Comparison of ENCODE assay signal across 9 mouse cellular contexts in genomic region chr13:100588646-100589045, GRCm38 (mm10). TPM values are rescaled to one million over a fixed set of nuclear protein-coding genes. Genes with fewer than 3 reads are reported as not detected.
DNase-seq lines count a peak whose midpoint lies in the region; ATAC-seq and TF ChIP-seq lines count a peak whose summit lies in the region.
"Had no signal": no experiment of that assay in that cellular context is flagged by ENCODE, and none has a peak within 500 bp of the region (broad histone marks: within the 10 kb centered on the region; RNA-seq: fewer than 3 reads in every experiment).

No protein-coding gene starts in this region.

- peak; percentile 46 for DNase-seq in forebrain, embryonic 11.5 days (ENCODE audit: low spot score)
- no peak for DNase-seq in lung, postnatal 0 days (ENCODE audit: low spot score)
- DNase-seq in lung, postnatal 25 days (ENCODE audit: low spot score): no peak
- no peak for DNase-seq in thymus, postnatal 10 days (ENCODE audit: low spot score in 2 of 2)
- DNase-seq in right cerebral cortex, adult 18-20 months: no peak
- DNase-seq: adrenal gland, postnatal 10 days had no signal

- H3K36me3 ChIP-seq in forebrain, embryonic 11.5 days (ENCODE audit: control insufficient read depth, insufficient read depth, low read length): no peaks in the 10 kb centered on the region
- no peaks in the 10 kb centered on the region for H3K36me3 ChIP-seq in forebrain, embryonic 13.5 days (ENCODE audit: poor library complexity, severe bottlenecking)
- no peaks in the 10 kb centered on the region for H3K36me3 ChIP-seq in lung, postnatal 0 days (ENCODE audit: insufficient read depth, low read length)
- H3K36me3 ChIP-seq in intestine, embryonic 16.5 days (ENCODE audit: control insufficient read depth, insufficient read depth, low read length): no peaks in the 10 kb centered on the region

- H3K27me3 ChIP-seq in forebrain, embryonic 11.5 days (ENCODE audit: control insufficient read depth, insufficient read depth, low read length): no peaks in the 10 kb centered on the region
- H3K27me3 ChIP-seq in forebrain, embryonic 13.5 days: no peaks in the 10 kb centered on the region
- H3K27me3 ChIP-seq in lung, postnatal 0 days (replicated peaks; ENCODE audit: insufficient read depth, low read length): no peaks in the 10 kb centered on the region
- no peaks in the 10 kb centered on the region for H3K27me3 ChIP-seq in intestine, embryonic 16.5 days (replicated peaks; ENCODE audit: control insufficient read depth, insufficient read depth, low read length)

- WGBS in forebrain, embryonic 11.5 days: 85% methylated on average over 11 of the region's 12 CpGs
- WGBS in forebrain, embryonic 13.5 days: 86% methylated on average over 12 of the region's 12 CpGs
- WGBS in lung, postnatal 0 days: 85% methylated on average over 11 of the region's 12 CpGs
- 84% methylated on average over 11 of the region's 12 CpGs for WGBS in intestine, embryonic 16.5 days
- WGBS in olfactory bulb, adult 2 months: 78% methylated on average over 12 of the region's 12 CpGs

- no peak overlapping the region for H3K27ac ChIP-seq in forebrain, embryonic 11.5 days (ENCODE audit: low read depth, low read length)
- H3K27ac ChIP-seq in forebrain, embryonic 13.5 days: no peak overlapping the region
- no peak overlapping the region for H3K27ac ChIP-seq in lung, postnatal 0 days (ENCODE audit: low read length)
- H3K27ac ChIP-seq in intestine, embryonic 16.5 days (ENCODE audit: low read length): no peak overlapping the region
- peak overlapping the region; percentile 23 for H3K27ac ChIP-seq in olfactory bulb, adult 2 months (ENCODE audit: insufficient read depth, low read depth, low read length)

- H3K9me3 ChIP-seq in forebrain, embryonic 11.5 days (ENCODE audit: control insufficient read depth, low read length): no peaks in the 10 kb centered on the region
- no peaks in the 10 kb centered on the region for H3K9me3 ChIP-seq in forebrain, embryonic 13.5 days (replicated peaks)
- H3K9me3 ChIP-seq in lung, postnatal 0 days (ENCODE audit: low read length): no peaks in the 10 kb centered on the region
- H3K9me3 ChIP-seq in intestine, embryonic 16.5 days (ENCODE audit: control insufficient read depth, low read length): no peaks in the 10 kb centered on the region

- H3K9ac ChIP-seq in forebrain, embryonic 11.5 days (ENCODE audit: low read length): no peak overlapping the region
- H3K9ac ChIP-seq in forebrain, embryonic 13.5 days: no peak overlapping the region
- H3K9ac ChIP-seq in lung, postnatal 0 days (replicated peaks; ENCODE audit: low read depth): no peak overlapping the region
- no peak overlapping the region for H3K9ac ChIP-seq in intestine, embryonic 16.5 days (ENCODE audit: low read depth, low read length)

- no peak overlapping the region for H3K4me2 ChIP-seq in forebrain, embryonic 11.5 days (ENCODE audit: low read depth, low read length, severe bottlenecking)
- H3K4me2 ChIP-seq in forebrain, embryonic 13.5 days: no peak overlapping the region
- H3K4me2 ChIP-seq in lung, postnatal 0 days (replicated peaks; ENCODE audit: low read depth, low read length): no peak overlapping the region
- H3K4me2 ChIP-seq in intestine, embryonic 16.5 days (ENCODE audit: low read depth, low read length): 0 out of 2 replicates have a peak overlapping the region, but pooled peaks have one; percentile 27

- no peak for ATAC-seq in forebrain, embryonic 11.5 days (replicated peaks; ENCODE audit: low FRiP score)
- ATAC-seq in forebrain, embryonic 13.5 days: no peak
- no peak for ATAC-seq in lung, postnatal 0 days
- no peak for ATAC-seq in intestine, embryonic 16.5 days

- no peak for TF ChIP-seq EP300 in lung, postnatal 0 days (IDR thresholded peaks at IDR 0.05)

- no peaks in the 10 kb centered on the region for H3K4me1 ChIP-seq in forebrain, embryonic 11.5 days (replicated peaks; ENCODE audit: control insufficient read depth, insufficient read depth, low read length)
- no peaks in the 10 kb centered on the region for H3K4me1 ChIP-seq in forebrain, embryonic 13.5 days
- H3K4me1 ChIP-seq in lung, postnatal 0 days (ENCODE audit: insufficient read depth, low read depth, low read length): no peaks in the 10 kb centered on the region
- no peaks in the 10 kb centered on the region for H3K4me1 ChIP-seq in intestine, embryonic 16.5 days (ENCODE audit: control insufficient read depth, insufficient read depth, low read length)
- no peaks in the 10 kb centered on the region for H3K4me1 ChIP-seq in olfactory bulb, adult 2 months (ENCODE audit: control insufficient read depth, insufficient read depth, low read length)

- no peak for TF ChIP-seq POLR2A in olfactory bulb, adult 2 months (IDR thresholded peaks at IDR 0.05; ENCODE audit: insufficient read depth, low read depth, low read length)

- no peak overlapping the region for H3K4me3 ChIP-seq in forebrain, embryonic 11.5 days (ENCODE audit: low read depth, low read length)
- no peak overlapping the region for H3K4me3 ChIP-seq in forebrain, embryonic 13.5 days
- H3K4me3 ChIP-seq in lung, postnatal 0 days (ENCODE audit: low read depth, low read length): 0 out of 2 replicates have a peak overlapping the region, but pooled peaks have one; percentile 2
- H3K4me3 ChIP-seq in intestine, embryonic 16.5 days (ENCODE audit: low read length): no peak overlapping the region
- peak overlapping the region; percentile 41 for H3K4me3 ChIP-seq in olfactory bulb, adult 2 months (ENCODE audit: insufficient read depth, low read depth, low read length)

- no peak for TF ChIP-seq CTCF in lung, postnatal 0 days (IDR thresholded peaks at IDR 0.05)
- TF ChIP-seq CTCF in olfactory bulb, adult 2 months (IDR thresholded peaks at IDR 0.05; ENCODE audit: insufficient read depth, low read depth, low read length): no peak

RNA-seq across cellular contexts. Expression of gene Marveld2, which starts 28.1 kb away (rescaled TPM):
- polyA plus RNA-seq in forebrain, embryonic 11.5 days (2014; fragmentation: Nextera tagmentation; extraction: Ambion mirVana): 2.7 and 4.1 TPM in 2 replicates
- polyA plus RNA-seq in forebrain, embryonic 13.5 days (2015; fragmentation: Nextera tagmentation; extraction: Ambion mirVana): 1.1 TPM in 2 replicates
- 11.5 and 11.8 TPM in 2 replicates for polyA plus RNA-seq in lung, postnatal 0 days (2015; fragmentation: Nextera tagmentation; extraction: Ambion mirVana)
- 29.5 and 31.6 TPM in 2 replicates for polyA plus RNA-seq in intestine, embryonic 16.5 days (2015; fragmentation: Nextera tagmentation; extraction: Ambion mirVana)
- not detected in 2 replicates for polyA plus RNA-seq in olfactory bulb, adult 2 months (2012; ENCODE audit: insufficient read depth, insufficient read length, low replicate concordance, missing spikeins)

RNA-seq across cellular contexts. Expression of gene Ocln, which starts 36.1 kb away (rescaled TPM):
- 2.6 and 2.9 TPM in 2 replicates for polyA plus RNA-seq in forebrain, embryonic 11.5 days (2014; fragmentation: Nextera tagmentation; extraction: Ambion mirVana)
- 2.8 and 3.5 TPM in 2 replicates for polyA plus RNA-seq in forebrain, embryonic 13.5 days (2015; fragmentation: Nextera tagmentation; extraction: Ambion mirVana)
- polyA plus RNA-seq in lung, postnatal 0 days (2015; fragmentation: Nextera tagmentation; extraction: Ambion mirVana): 71.0 and 76.9 TPM in 2 replicates
- polyA plus RNA-seq in intestine, embryonic 16.5 days (2015; fragmentation: Nextera tagmentation; extraction: Ambion mirVana): 96.4 and 96.9 TPM in 2 replicates
- polyA plus RNA-seq in olfactory bulb, adult 2 months (2012; ENCODE audit: insufficient read depth, insufficient read length, low replicate concordance, missing spikeins): not detected in 2 replicates

Comparison
In these comparisons a context has a peak if more than half of its experiments do, and no peak if none do; other contexts are left out.
1. H3K4me3 ChIP-seq: peak in lung, postnatal 0 days (single experiment) and olfactory bulb, adult 2 months (single experiment); none in forebrain, embryonic 11.5 days (single experiment), forebrain, embryonic 13.5 days (single experiment) and intestine, embryonic 16.5 days (single experiment).
2. RNA of gene Ocln, which starts 36.1 kb away (polyA plus RNA-seq): 96.4 to 96.9 TPM in intestine, embryonic 16.5 days and 71.0 to 76.9 TPM in lung, postnatal 0 days; 2.6 to 2.9 TPM in forebrain, embryonic 11.5 days, 2.8 to 3.5 TPM in forebrain, embryonic 13.5 days and not detected in olfactory bulb, adult 2 months; every median in the first group is over 10 times any median in the second.